ENCODE assay signal across 19 mouse cellular contexts in genomic region chr15:97666457-97666770, GRCm38 (mm10).
"Had no signal": no experiment of that assay in that cellular context is flagged by ENCODE, and none has a peak within 500 bp of the region (broad histone marks: within the 10 kb centered on the region; RNA-seq: fewer than 3 reads in every experiment).

No protein-coding gene starts in this region.

- H3K27me3 ChIP-seq: kidney, embryonic 15.5 days; limb, embryonic 12.5 days; limb, embryonic 15.5 days; midbrain, embryonic 15.5 days; neural tube, embryonic 13.5 days; stomach, embryonic 15.5 days had no signal

- H3K4me3 ChIP-seq: kidney, embryonic 15.5 days; limb, embryonic 12.5 days; limb, embryonic 15.5 days; midbrain, embryonic 12.5 days; midbrain, embryonic 15.5 days; neural tube, embryonic 13.5 days; stomach, embryonic 15.5 days had no signal

- ATAC-seq: liver, postnatal 0 days; lung, postnatal 0 days; midbrain, embryonic 15.5 days had no signal

- H3K4me1 ChIP-seq: limb, embryonic 12.5 days; neural tube, embryonic 13.5 days; stomach, embryonic 15.5 days had no signal

- H3K36me3 ChIP-seq: kidney, embryonic 15.5 days; limb, embryonic 12.5 days; limb, embryonic 15.5 days; midbrain, embryonic 12.5 days; midbrain, embryonic 15.5 days; neural tube, embryonic 13.5 days; stomach, embryonic 15.5 days had no signal

- DNase-seq: kidney, postnatal 10 days; kidney, postnatal 4 days; left cerebral cortex, postnatal 4 days; liver, postnatal 0 days; lung, embryonic 14.5 days; retina, postnatal 1 day; right cerebral cortex, postnatal 25 days; spleen, adult 18-20 months; thymus, postnatal 25 days had no signal

- H3K27ac ChIP-seq: kidney, embryonic 15.5 days; limb, embryonic 12.5 days; limb, embryonic 15.5 days; liver, embryonic 14.5 days; macrophage; midbrain, embryonic 12.5 days; midbrain, embryonic 15.5 days; neural tube, embryonic 13.5 days; stomach, embryonic 15.5 days had no signal

- H3K9me3 ChIP-seq: kidney, embryonic 15.5 days; limb, embryonic 12.5 days; limb, embryonic 15.5 days; midbrain, embryonic 12.5 days; midbrain, embryonic 15.5 days; neural tube, embryonic 13.5 days; stomach, embryonic 15.5 days had no signal

- H3K9ac ChIP-seq: kidney, embryonic 15.5 days; limb, embryonic 12.5 days; limb, embryonic 15.5 days; liver, embryonic 14.5 days; liver, postnatal 0 days; lung, embryonic 14.5 days; midbrain, embryonic 12.5 days; midbrain, embryonic 15.5 days; neural tube, embryonic 13.5 days; stomach, embryonic 15.5 days had no signal
